Mouse (Mus musculus) liver (tissue): ENCODE results near the gene Reck.

Experiments
- DNase-seq: peaks from one replicate; pipeline ENCODE4 v3.0.0-alpha.2; 2020; ENCODE audit warnings: mixed read lengths

The Reck gene

DNA sequence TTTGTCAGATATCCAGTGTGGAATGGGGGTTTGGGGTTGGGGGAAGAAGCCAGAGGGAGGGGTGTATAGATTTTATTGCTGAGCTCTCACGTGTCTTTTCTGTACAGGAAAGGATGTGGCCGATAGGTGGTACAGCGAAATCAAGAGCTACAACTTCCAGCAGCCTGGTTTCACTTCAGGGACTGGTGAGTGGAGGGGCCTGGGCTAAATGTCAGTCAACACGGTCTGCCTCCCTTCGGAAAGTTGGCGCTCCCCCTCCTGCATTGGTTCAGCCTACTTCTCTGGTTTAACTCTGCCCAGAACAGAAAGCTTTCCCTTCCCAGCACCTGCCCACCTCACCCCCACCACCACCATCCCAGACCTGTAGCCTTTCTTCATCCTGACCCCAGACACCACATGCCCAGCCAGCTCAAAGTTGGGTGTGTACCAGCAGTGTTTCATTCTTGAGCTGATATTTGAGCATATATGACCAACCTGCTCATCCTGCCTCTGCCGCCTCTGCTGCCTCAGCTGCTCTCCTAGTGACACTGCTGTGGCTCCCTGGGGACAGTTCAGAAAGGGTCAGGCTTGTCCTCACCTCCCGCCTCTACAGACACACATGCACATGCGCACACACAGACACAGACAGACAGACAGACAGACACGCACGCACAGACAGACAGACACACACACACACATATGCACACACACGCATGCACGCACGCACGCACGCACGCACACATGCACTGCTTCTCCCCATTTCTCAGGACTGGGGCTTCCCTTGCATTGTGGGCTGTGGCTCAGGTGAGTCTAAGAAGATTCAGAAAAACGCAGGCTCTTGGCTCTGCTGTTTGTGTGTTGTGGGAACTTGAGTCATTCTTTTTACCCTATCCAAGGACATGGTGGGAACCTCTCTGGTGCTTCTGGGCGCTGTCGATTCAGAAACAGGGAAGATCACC is 95.3 kb downstream of the Reck start:
- no peak for DNase-seq

DNA sequence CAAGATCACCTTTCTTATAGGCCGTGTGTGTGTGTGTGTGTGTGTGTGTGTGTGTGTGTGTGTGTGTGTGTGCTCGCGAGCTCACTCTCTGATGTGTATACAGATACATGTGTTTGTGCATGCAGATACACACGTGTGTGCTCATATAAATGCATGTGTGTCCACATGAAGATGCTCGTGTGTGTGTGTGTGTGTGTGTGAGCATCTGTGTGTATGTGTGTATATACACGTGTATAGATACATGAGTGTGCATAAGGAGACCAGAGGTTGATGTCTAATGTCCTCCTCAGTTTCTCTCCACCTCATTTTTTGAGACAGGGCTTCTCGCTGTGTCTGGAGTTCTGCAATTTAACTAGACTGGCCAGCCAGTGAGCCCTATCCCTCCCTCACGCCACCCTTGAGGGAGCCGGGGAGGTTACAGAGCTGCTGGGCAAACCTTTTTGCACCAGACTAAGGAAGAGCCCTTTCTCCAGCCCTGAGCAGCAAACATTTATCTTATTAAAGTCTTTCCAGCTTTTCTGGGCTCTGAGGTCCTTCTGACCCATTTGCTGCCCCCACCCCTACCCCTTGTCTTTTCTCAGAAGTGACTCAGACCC is 96.3 kb downstream of the Reck start:
- DNase-seq: no peak

GRCm38 (mm10) chr4:43972137-43972591 is 96.8 kb downstream of the Reck start:
- peak; percentile 84 for DNase-seq

DNA sequence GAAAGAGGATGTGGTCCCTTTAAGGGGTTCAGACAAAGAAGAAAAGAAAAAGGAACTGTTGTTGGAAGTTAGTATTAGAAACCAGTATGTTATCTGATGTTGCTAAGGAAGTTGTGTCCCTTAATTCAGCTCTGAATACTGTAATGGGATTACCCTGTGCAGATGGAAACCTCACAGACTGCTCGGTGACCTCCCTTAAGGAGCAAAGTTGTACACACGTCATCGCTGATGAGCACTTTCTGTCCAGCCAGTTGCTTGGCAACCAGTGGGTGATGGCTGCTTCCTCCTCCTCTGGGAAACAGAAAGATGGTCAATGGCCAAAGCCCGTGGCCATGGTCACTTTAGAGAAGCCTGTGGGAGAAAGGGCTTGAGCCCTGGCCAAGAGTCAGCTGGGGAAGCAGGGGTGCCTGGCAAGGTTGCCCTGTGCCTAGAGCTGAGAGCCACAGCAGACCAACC is 98.2 kb downstream of the Reck start:
- DNase-seq: no peak

DNA sequence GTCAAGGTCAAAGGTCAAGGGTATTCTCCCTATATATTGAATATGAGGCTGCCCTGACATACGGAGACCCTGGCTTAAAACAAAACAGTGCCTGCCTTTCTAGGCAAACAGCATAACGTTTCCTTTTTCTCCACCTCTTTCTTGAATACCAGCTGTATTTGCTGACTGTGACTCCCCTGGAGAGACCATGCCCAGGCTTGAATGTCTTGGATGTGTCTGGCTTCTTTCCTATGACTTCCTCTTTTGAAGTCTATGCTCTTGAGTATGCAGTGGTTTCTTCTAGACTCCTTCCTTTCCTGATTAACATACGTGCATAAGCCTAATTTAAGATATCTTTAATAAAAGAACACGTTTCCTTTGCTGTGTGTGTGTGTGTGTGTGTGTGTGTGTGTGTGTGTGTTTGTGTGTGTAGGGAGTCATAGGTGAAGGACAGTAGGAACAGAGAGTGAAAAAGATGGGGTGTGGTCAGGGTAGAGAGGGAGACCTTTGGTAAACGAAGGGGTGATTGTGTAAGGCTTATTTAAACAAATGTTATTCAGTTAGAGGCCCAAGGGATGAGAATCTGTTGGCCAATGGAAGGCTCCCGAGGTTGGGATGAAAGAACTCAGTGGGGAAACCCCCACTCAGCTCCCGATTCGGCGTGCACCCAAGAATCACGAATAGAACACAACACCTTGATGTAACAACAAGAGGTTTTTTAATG is 99.7 kb downstream of the Reck start:
- DNase-seq: no peak

DNA sequence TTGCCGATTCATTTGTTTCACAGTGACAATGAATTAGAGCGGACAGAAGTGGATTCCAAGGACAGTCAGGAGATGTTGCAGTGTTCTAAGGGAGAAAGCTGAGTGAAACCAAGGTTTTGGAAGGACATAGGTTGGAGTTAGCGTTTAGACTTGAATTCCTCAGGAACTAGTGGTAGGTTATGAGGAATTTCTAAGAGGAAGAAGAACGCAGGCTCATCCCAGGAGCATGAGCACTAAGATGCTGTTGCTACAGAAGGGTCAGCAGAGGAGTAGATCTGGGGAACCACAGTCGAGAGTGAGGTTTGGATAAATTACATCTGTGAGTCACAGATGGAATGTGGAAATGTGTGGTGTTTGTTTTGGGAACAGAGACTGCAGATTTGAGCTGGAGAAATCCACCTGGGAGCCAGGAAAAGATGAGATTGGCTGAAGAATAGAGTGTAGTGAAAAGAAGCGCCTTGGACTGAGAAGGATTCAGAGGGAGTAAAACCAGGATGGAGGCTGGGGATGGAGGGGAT is 101.0 kb downstream of the Reck start:
- no peak for DNase-seq

DNA sequence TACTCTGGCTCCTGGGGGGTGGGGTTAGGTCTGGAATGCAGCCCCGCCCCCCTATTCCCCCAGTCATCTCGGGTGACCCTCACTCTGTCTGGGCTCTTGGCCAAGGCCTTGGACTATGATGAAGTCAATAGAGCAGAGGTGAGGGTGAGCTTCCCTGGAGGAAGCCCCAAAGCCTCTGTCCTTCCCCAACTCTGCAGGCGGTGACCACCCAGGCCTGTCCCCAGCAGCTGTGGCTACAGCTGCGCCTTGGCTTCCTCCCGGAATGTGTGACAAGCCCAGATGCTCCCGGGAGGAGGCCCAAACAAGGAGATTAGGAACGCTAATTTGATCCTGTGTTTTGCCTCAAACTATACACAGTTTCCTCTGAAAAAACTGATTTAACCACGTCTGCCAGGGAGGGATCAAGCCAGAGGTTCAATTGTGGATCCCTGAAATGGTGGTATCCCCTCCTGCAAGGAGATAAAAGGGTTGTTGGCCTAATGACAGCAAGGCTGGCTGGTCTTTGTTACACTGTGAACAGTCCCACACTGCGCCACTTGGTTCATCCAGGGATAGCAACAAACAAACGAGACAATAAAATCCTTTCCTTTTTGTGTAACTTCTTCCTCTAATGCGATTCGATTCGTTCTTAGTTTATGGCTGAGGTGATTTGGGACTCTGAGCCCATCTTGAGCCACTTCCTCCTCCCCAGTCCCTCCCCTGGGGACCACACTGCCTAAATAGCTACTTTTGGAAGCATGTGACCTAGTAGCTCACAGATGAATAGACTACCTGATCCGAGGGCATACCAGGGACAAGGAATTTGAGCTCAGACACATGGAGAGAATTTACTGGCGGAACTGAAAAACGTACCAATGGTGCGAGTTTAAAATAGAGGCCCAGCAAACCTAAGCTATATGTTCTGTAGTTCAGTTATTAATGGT is 103.5 kb downstream of the Reck start:
- DNase-seq: peak; percentile 39

DNA sequence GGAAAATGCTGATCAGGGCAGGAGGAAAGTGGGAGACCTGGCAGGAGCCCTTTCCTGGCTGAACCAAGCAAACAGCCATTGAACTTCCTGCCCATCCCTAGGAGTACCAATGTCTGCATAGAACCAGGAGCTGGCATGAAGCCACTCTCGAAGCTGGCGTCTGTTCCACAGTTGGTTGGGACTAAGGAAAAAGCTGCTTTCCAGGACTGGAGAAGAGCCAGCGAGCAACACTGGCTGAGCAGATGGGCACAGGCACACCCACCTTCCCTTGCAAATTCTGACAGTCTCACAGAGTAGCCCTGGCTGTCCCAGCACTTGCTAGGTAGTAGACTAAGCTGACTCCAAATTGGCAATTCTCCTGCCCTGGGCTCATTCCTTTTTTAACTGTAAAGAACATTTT is 104.4 kb downstream of the Reck start:
- peak; percentile 2 for DNase-seq

- DNase-seq: peak; percentile 1
Observed at GRCm38 (mm10) chr4:43980236-43980635, 104.9 kb downstream of the Reck start.

DNA sequence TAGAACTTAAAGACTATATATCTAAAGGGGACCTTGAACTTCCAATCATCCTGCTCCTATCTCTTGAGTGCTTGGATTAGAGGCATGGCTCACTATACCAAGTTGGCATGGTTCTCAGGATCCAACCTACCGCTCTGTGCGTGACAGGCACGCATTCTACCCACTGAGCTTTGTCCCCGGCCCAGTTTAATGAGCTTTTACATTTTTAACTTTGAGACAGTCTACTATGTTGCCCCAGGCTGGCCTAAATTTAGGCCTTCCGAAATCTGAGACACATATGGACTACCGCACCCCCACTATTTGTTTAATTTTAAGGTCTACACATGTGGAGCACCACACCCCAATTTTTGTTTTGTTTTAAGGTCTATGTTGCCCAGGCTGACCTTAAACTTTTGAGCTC is 105.5 kb downstream of the Reck start:
- peak; percentile 2 for DNase-seq

- peak; percentile 2 for DNase-seq
Observed at GRCm38 (mm10) chr4:43981251-43981650, 105.9 kb downstream of the Reck start.

DNA sequence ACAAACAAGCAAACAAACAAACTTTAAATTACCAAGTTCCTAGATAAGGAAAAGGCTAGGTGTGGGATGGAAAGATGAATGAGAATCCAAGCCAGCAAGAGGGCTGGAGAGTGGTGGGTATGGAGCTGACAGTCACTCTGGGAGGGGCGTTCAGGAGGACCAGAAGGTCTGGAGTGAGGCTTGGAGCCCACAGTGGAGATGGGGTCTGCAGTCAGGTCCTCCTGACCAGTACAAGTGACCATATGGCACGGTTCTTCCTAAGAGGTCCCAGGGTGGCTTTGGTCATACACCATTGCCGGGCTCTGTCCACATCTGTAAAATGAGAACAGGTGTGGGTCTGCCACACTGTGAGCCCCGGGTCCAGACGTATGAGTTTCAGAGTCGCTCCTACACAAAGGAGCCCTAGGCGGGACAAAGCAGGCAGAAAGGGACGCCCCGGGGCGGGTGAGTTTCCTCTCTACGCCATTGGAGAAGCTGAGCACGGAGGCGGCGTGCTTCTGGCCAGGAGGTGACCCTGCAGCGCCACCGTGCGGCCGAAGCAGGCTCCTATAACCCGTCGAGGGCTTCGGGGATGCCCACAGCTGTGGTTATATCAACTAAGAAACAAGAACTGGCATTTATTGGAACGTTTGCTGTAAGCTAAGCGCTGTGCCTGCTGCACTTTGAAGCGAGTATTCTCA is 106.9 kb downstream of the Reck start:
- DNase-seq: peak; percentile 94

GRCm38 (mm10) chr4:43983181-43983580 is 107.9 kb downstream of the Reck start, which contains the start of gene Ccin:
Gene Ccin (plus strand): TSS chr4:43983483.
- DNase-seq: no peak

DNA sequence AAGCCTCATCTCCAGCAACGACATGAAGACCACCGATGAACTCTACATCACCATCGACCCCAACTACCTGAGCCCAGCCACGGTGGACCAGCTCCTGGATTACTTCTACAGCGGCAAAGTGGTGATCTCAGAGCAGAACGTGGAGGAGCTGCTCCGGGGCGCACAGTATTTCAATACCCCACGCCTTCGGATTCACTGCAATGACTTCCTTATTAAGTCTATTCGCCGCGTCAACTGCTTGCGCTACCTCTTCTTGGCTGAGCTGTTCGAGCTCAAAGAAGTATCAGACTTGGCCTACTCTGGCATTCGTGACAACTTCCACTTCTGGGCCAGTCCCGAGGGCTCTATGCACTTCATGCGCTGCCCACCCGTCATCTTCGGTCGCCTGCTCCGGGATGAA is 108.4 kb downstream of the Reck start:
- no peak for DNase-seq

DNA sequence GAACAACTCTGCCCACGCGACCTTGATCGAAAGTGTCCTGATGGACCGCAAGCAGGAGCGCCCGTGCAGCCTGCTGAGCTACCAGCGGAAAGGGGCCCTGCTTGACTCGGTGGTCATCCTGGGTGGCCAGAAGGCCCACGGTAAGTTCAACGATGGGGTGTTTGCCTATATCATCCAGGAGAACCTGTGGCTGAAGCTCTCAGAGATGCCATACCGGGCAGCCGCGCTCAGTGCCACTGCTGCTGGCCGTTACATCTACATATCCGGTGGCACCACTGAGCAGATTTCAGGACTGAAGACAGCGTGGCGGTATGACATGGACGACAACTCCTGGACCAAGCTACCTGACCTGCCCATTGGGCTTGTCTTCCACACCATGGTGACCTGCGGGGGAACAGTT is 109.0 kb downstream of the Reck start:
- DNase-seq: no peak

GRCm38 (mm10) chr4:43988976-43989375 is 113.6 kb downstream of the Reck start:
- no peak for DNase-seq

DNA sequence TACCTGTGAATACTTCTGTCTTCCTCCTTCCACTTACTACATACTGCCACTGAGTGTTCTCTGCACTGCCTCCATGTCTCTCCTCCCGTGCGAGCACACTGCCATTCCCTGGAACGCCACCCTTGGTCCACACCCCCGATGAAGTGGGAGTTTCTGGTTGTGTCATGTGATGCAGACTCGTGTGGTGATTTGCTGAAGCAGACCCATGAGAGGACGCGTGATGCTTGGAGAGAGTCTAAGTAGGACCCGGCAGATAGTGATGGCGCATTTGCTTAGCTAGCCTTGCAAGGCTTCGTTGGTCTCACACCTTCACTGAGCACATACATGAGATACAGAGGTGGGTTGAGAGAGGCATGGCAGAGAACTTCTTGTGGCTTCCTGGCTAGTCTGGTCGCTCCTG is 117.7 kb downstream of the Reck start:
- DNase-seq: no peak

- DNase-seq: no peak
Observed at GRCm38 (mm10) chr4:43994342-43994741, 119.0 kb downstream of the Reck start.
